Mouse (Mus musculus) frontal cortex, postnatal 14 days (tissue): Measurements from ENCODE around the gene Usp34.
A peak's percentile ranks its signal among the peaks of the same experiment; 100 is the strongest.
"Not testable (repeated sequence)": the region's sequence is repeated elsewhere in the genome, so short reads cannot be mapped to it uniquely, and the experiment has no call there.

Source experiments
- DNase-seq, 2 experiments: peaks; one replicate each; pipeline ENCODE4 v3.0.0; 2022; ENCODE audit warnings: low spot score in 2 of 2

The Usp34 gene

DNA sequence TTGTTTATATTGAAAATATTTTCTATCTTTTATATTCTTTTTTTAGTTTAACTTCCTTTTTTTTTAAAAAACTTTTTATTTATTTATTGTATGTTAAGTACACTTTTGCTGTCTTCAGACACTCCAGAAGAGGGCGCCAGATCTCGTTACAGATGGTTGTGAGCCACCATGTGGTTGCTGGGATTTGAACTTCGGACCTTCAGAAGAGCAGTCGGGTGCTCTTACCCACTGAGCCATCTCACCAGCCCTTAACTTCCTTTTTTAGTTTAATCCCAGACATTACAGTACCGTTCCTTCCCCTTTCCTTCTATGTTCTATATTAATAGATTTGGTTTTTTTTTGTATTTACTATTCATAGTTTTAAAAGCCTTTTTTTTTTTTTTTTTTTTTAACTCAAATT is 50.5 kb downstream of the Usp34 start:
- DNase-seq = not testable (repeated sequence)

DNA sequence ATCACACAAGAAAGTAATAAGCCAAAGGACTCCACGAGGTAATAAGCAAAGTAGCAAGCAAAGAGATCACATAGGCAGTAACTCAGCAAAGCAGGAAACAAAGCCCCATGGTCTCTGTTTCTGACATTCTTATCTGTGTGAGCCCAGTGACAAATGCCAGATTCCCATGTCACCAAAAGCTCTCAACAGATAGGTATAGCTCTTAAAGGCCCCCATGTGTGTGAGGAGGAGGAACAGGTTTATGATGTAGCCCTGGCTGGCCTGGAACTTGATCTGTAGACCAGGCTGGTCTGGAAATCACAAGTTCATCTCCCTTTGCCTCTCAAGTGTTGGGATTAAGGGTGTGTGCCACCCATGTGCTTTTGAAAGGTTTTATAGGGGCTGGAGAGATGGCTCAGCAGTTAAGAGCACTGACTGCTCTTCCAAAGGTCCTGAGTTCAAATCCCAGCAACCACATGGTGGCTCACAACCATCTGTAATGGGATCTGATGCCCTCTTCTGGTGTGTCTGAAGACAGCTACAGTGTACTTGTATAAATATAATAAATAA is 53.1 kb downstream of the Usp34 start:
- not testable (repeated sequence) for DNase-seq

DNA sequence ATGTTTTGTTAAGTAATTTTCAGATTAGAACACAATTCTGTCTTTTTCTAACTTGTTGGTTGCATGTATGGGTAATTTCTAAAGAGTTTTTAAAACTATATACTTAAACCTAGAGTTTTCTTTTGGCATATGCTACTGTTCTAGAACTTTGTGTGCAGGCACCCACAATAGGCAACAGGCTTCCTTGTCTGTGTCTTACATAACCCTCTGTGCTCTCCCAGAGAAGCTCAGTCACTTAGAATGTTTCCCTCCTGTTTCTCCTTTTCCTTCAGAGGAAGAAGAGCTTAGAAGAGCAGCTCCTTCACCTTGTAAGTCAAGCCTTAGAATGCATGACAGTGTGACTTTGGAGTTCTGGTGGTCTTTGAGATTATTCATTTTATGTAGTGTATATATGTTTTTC is 55.6 kb downstream of the Usp34 start:
- DNase-seq = no peak

- no peak for DNase-seq
Observed at GRCm38 (mm10) chr11:23364348-23364747, 57.7 kb downstream of the Usp34 start.

GRCm38 (mm10) chr11:23372032-23372431 is 65.3 kb downstream of the Usp34 start:
- no peak for DNase-seq

DNA sequence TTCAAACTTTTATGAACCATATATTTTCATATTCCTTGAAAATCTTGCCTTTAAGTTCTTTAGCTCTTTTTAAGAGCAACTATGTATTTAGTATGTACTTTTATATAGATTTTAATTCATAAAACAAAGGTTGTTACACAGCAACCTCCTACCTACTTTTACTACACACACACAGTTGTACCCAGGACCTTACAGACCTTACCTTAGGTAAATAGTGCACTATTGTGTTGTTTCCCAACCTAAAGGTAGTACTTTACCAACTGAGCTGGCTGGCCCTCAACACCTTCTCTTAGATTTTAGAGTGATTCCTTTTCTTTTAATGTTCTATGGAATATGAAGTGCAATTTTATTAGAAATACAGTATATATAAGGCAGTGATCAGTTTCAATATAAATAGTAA is 65.8 kb downstream of the Usp34 start:
- DNase-seq = no peak

- DNase-seq = no peak
Observed at GRCm38 (mm10) chr11:23380055-23380454, 73.4 kb downstream of the Usp34 start.

GRCm38 (mm10) chr11:23380595-23380994 is 73.9 kb downstream of the Usp34 start:
- DNase-seq = no peak

GRCm38 (mm10) chr11:23382787-23383186 is 76.1 kb downstream of the Usp34 start:
- no peak for DNase-seq

GRCm38 (mm10) chr11:23389649-23390048 is 83.0 kb downstream of the Usp34 start:
- DNase-seq = no peak

GRCm38 (mm10) chr11:23392567-23392966 is 85.9 kb downstream of the Usp34 start:
- no peak for DNase-seq

GRCm38 (mm10) chr11:23396608-23397007 is 89.9 kb downstream of the Usp34 start:
- DNase-seq = no peak

DNA sequence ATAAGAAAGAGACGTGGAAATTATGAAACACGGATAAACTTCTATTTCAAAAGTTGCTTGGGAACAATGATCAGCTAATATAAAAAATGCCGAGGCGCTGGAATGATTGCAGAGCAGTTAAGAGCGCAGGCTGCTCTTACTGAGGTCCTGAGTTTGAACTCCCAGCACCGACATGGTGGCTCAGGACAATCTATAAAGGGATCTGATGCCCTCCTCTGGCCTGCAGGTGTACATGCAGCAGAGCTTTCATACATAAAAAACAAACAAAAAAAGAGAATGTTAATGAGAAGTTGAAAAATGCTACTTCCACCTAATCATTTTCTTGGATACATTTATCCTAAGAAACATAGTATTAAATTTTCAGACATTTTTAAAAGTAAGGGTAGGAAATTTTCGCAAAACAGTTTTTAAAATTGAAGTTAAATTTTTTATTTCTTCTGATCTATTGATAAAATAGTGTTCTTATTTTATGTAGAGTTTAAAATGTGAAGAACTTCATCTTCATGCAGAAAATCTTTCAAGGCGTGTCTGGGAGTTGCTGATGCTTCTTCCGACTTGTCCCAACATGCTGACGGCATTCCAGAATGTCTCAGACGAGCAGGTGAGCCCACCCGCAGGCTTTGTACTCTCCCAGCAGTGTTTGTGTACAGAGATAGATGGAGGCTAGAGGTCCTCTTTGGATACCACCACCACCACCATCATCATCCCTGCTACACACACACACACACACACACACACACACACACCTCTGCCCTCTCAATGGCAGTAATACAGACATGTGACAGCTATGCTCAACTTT is 94.5 kb downstream of the Usp34 start:
- no peak for DNase-seq

DNA sequence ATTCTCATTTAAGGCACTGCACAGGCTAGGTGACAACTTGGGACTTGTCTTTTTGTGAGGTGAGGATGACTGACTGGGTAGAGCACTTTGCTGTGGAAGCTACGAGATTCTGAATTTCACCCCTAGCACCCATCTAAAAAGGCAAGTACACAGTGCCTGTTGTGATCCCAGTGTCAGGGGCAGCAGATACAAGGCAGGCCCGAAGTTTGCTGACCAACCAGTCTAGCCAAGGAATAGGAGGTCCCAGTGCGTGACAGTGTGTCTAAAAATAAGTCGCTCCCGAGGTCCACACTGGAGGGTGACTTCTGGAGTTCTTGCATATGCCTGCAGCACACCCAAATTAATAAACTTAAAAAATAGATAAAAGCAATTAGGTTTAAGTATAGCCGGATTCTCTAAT is 121.6 kb downstream of the Usp34 start:
- DNase-seq = no peak

DNA sequence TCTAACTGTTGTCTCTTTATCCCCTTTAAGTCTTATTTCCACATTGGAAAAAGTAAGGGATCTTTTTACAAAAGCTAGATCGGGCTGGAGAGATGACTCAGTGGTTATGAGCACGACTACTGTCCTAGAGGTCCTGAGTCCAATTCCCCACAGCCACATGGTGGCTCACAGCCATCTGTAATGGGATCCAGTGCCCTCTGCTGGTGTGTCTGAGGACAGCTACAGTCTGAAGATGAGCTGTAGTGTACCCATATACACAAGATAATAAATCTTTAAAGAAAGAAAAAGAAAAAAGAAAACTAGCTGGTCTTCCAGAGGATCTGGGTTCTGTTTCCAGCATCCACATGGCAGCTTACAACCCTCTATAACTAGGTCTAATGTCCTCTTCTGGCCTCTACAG is 123.3 kb downstream of the Usp34 start:
- DNase-seq = no peak

GRCm38 (mm10) chr11:23436076-23436475 is 129.4 kb downstream of the Usp34 start:
- no peak for DNase-seq

DNA sequence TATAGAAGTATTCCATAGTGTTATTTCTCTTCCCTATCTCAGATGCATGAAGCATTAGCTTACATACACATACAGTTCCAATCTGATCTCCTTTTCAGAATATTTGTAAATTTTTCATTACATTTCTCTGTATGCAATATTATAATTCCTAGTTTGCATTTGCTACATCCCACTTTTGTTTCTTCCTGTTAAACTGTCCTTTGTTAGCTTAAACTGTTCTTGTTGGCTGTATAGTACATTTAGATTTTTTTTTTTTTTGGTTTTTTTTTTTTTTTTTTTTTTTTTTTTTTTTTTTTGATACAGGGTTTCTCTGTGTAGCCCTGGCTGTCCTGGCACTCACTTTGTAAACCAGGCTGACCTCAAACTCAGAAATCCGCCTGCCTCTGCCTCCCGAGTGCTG is 159.2 kb downstream of the Usp34 start:
- DNase-seq = not testable (repeated sequence)

- DNase-seq = no peak
Observed at GRCm38 (mm10) chr11:23489955-23490354, 183.3 kb downstream of the Usp34 start.

- no peak for DNase-seq
Observed at GRCm38 (mm10) chr11:23492048-23492790, 185.5 kb downstream of the Usp34 start.

DNA sequence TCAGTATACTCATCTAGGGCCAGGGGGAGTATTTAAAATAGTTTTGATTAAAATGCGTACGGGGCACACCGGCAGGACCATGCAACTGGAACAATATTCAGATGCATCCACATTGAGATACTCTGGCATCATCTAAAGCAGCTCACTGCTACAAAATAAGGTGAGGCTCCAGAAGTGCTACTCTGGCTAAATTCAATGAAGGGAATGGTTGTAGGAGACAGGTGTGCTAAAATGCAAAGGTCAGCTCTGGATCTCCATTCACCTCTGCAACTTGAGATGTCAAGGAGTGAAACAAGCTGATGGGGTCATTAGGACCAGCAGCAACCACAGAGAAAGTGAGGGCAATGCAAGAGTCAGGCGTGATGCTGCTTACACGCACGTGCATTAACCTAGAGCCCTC is 188.5 kb downstream of the Usp34 start:
- no peak for DNase-seq

- DNase-seq = no peak
Observed at GRCm38 (mm10) chr11:23496661-23497060, 190.0 kb downstream of the Usp34 start.

DNA sequence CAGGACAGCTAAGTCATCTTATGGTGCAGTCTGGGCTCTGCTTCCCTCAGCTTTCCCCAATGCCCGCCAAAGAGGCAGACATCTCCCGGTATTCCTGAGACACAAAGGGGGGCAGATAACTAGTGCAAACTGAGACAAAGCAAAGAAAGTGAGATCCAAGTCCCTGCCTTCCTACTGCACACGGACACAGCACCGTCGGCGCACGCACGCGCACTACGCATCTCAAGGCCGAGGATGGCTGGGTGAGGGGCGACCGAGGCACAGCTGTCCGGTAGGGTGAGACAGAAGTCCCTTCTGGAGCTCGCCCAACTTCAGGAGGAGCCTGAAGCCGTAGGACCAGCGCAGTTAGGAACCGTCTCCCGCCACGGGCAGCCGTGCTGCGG is 190.6 kb downstream of the Usp34 start:
- DNase-seq = peak; percentile 46 to 48
